Mouse (Mus musculus) small intestine, adult 2 months (tissue): ENCODE measurements around the gene Coro1b. TPM values are rescaled to one million over a fixed set of nuclear protein-coding genes. Genes with fewer than 3 reads are reported as not detected.

Experiments used
- H3K27ac ChIP-seq: fragments of 200-500 bp; 2 replicates; pipeline ENCODE4 v1.5.1; 2012; ENCODE audit warnings: low read depth, low read length, control low read depth, inconsistent platforms; ENCODE audit not compliant: insufficient read depth
- H3K27me3 ChIP-seq: fragments of 200-500 bp; 2 replicates; pipeline ENCODE4 v1.6.1; 2012; ENCODE audit warnings: mild to moderate bottlenecking, moderate library complexity, low read length, inconsistent platforms; ENCODE audit not compliant: control insufficient read depth, insufficient read depth
- H3K36me3 ChIP-seq: fragments of 200-500 bp; 2 replicates; pipeline ENCODE4 v1.6.1; 2012; ENCODE audit warnings: mild to moderate bottlenecking, low read length, control low read depth, inconsistent platforms; ENCODE audit not compliant: control insufficient read depth, insufficient read depth
- H3K4me1 ChIP-seq: fragments of 200-500 bp; 2 replicates; pipeline ENCODE4 v1.6.1; 2012; ENCODE audit warnings: low read length, inconsistent platforms, mixed read lengths; ENCODE audit not compliant: control insufficient read depth, insufficient read depth, insufficient read length
- H3K4me3 ChIP-seq: fragments of 200-500 bp; 2 replicates; pipeline ENCODE4 v1.5.1; 2012; ENCODE audit warnings: low read depth, mild to moderate bottlenecking, control low read depth, inconsistent platforms, low read length, moderate library complexity
- CTCF ChIP-seq: fragments of 200-500 bp; IDR thresholded peaks from 2 replicates; pipeline ENCODE4 v1.5.1; 2012; ENCODE audit warnings: low read depth, mild to moderate bottlenecking, control low read depth, inconsistent platforms, low read length, moderate library complexity, mixed read lengths; ENCODE audit not compliant: insufficient replicate concordance, insufficient read length; ENCODE audit errors: extremely low read depth
- POLR2A ChIP-seq: fragments of 200-500 bp; IDR thresholded peaks from 2 replicates; pipeline ENCODE4 v1.6.1; 2012; ENCODE audit warnings: low read depth, mild to moderate bottlenecking, control low read depth, inconsistent platforms, low read length, moderate library complexity
- WGBS: fragments of 180-500 bp; shearing (Covaris S2); methylation state at CpG from one replicate; pipeline ENCODE4 v1.1.7; 2018; 5-methylcytosine and 5-hydroxymethylcytosine counted together
- polyA plus RNA-seq: library from polyadenylated mRNA; depleted of rRNA; stranded (reverse); fragments of >200 nt; gene quantifications from 2 replicates; pipeline ENCODE4 v1.2.3, GENCODE M21; 2012; rRNA removed

The Coro1b gene
- 264 and 493 TPM in 2 replicates for polyA plus RNA-seq

DNA sequence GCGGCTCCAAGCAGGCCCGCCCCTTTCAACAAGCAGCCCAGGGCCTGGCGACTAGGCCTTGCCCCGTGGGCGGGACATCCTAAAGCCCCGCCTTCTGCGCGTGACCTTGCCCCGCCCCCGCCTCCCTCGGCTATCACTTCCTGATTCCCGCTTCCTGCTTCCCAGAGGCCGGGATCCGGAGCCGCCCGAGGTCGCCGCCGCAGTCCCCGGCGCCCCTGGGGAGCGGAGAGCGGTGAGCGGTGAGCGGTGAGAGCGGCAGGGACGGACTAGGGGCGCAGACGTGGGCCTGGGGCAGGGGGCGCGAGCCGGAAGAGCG, at the start of gene Coro1b:
TSS of gene Coro1b (plus strand) at position 129 of the 316 bp plus-strand sequence.
- no peaks in the 10 kb centered on the region for H3K27me3 ChIP-seq
- H3K4me3 ChIP-seq, result peak within 1 kb of the TSS; percentile 94
- peaks cover 36% of the 10 kb centered on the region for H3K36me3 ChIP-seq
- H3K27ac ChIP-seq, result peak within 1 kb of the TSS; percentile 86
- H3K4me1 ChIP-seq, result peaks cover 12% of the 10 kb centered on the region
- TF ChIP-seq CTCF (no peak), POLR2A (peak; percentile 98)
- WGBS, result under 1% methylated on average over 33 of the region's 33 CpGs

GRCm38 (mm10) chr19:4099056-4099455, 49.4 kb upstream of the Coro1b start:
- peak overlapping the region; percentile 91 for H3K4me3 ChIP-seq
- no peaks in the 10 kb centered on the region for H3K27me3 ChIP-seq
- peaks cover 15% of the 10 kb centered on the region for H3K36me3 ChIP-seq
- H3K4me1 ChIP-seq, result peaks cover 29% of the 10 kb centered on the region
- peak overlapping the region; percentile 85 for H3K27ac ChIP-seq
- WGBS, result 2% methylated on average over 9 of the region's 9 CpGs
- TF ChIP-seq POLR2A (no peak), CTCF (peak; percentile 96)

DNA sequence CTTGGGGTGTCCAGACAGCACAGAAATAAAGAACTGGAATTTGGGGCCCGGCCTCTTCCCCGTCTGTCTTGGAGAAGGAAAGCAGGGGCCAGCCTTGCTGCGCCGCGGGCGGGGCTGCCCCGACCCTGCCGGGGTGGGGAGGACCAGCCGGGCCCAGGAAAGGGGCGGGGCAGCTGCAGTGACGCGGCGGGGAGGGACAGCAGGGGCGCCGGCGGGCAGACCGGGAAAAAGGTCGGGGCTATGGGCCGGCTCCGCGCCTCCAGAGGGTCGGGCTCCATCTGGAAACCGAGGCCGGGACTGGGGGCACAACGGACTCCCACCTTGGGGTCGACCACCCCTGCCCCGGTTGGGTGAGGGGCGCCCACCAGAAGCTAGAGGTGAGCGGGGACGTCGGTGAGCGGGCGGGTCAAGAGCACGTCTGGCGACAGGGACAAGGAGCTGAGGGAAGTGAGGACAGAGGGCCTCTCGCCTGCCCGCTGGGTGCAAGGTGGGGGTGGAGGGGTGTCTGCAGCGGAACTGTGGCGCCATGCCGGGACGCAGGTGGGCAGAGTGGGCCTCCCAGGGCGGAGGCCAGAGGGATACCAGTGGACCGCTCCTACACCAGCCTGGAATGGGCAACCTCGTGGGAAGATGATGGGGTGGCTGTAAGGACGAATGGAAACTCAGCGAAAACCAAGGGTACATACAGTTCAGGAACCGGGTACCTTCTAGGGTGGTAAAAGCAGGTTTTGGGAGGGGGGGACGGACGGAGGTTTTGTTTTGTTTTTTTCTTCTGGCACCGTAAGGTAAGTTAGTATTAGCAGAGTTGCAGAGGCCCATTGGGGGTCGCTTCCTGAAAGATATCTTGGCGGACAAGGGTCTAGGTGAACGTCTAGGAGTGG, 48.3 kb upstream of the Coro1b start, which contains the start of gene Pitpnm1:
TSS of gene Pitpnm1 (plus strand) at position 162 of the 881 bp plus-strand sequence.
- Histone ChIP-seq H3K27me3 (no peaks in the 10 kb centered on the region), H3K4me1 (peaks cover 26% of the 10 kb centered on the region), H3K36me3 (peaks cover 22% of the 10 kb centered on the region), H3K27ac (peak within 1 kb of the TSS; percentile 90), H3K4me3 (peak within 1 kb of the TSS; percentile 91)
- no peak for TF ChIP-seq CTCF
- TF ChIP-seq POLR2A, result peak; percentile 71
- 1% methylated on average over 53 of the region's 53 CpGs for WGBS

DNA sequence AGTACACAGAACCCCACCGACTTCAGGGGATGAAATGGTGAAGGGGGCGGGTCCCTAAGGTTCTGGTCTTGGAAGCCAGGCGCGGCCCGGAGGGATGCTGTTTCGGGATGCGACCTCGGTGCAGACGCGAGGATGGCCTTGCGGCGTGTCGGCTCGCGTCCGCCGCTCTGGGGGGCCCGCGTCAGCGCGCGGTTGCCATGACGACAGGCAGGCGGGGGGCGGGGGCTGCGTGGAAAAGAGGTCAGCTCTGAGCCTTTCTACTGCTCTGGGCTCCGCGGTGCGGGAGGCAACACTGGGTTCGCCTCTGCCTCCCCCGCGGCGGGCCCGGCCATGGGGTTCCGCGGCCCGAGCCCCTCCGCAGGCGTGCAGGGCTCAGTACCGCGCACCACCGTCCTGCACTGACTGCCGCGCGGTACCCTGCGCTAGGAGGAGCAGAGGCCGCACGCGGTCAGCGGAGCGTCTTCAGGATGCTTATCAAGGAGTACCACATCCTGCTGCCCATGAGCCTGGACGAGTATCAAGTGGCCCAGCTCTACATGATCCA, 47.6 kb upstream of the Coro1b start:
- peaks cover 26% of the 10 kb centered on the region for H3K4me1 ChIP-seq
- no peaks in the 10 kb centered on the region for H3K27me3 ChIP-seq
- peaks cover 29% of the 10 kb centered on the region for H3K36me3 ChIP-seq
- 4% methylated on average over 51 of the region's 52 CpGs for WGBS
- peak overlapping the region; percentile 91 for H3K4me3 ChIP-seq
- no peak overlapping the region for H3K27ac ChIP-seq
- TF ChIP-seq POLR2A, result no peak
- no peak for TF ChIP-seq CTCF

DNA sequence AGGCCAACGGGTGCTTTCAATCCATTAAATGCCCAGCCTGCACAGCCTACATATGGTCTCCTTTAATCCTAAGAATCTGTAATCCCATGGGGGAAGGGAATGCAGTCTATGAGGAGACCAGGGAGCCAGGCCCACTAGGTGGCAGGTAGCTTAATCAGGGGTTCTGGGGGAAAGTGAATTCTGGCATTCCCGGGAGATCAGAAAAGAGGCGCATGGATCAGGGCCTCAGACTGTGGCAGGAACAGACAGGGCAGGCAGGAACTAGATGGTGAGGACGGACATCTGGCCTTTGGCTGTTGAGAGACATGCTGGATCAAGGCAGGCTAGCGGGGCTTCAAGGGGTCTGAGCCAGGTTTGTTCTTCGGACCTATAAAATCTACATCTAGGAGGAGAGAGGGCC, 47.0 kb upstream of the Coro1b start:
- no peak overlapping the region for H3K4me3 ChIP-seq
- TF ChIP-seq POLR2A (no peak), CTCF (no peak)
- H3K27me3 ChIP-seq, result no peaks in the 10 kb centered on the region
- no peak overlapping the region for H3K27ac ChIP-seq
- peaks cover 24% of the 10 kb centered on the region for H3K4me1 ChIP-seq
- WGBS, result 92% methylated on average over 6 of the region's 6 CpGs
- H3K36me3 ChIP-seq, result peaks cover 33% of the 10 kb centered on the region

- TF ChIP-seq CTCF (no peak), POLR2A (no peak)
- no peak overlapping the region for H3K27ac ChIP-seq
- peaks cover 39% of the 10 kb centered on the region for H3K36me3 ChIP-seq
- WGBS, result 95% methylated on average over 2 of the region's 2 CpGs
- no peaks in the 10 kb centered on the region for H3K27me3 ChIP-seq
- peaks cover 23% of the 10 kb centered on the region for H3K4me1 ChIP-seq
- no peak overlapping the region for H3K4me3 ChIP-seq
Observed at GRCm38 (mm10) chr19:4102049-4102448, 46.4 kb upstream of the Coro1b start.

- WGBS, result 91% methylated on average over 12 of the region's 12 CpGs
- Histone ChIP-seq H3K4me1 (peaks cover 22% of the 10 kb centered on the region), H3K27ac (no peak overlapping the region), H3K4me3 (no peak overlapping the region), H3K27me3 (no peaks in the 10 kb centered on the region), H3K36me3 (peaks cover 41% of the 10 kb centered on the region)
- TF ChIP-seq POLR2A (no peak), CTCF (no peak)
Observed at GRCm38 (mm10) chr19:4102626-4103025, 45.8 kb upstream of the Coro1b start.
